Mouse (Mus musculus) adrenal gland (tissue): ENCODE results near the gene App.

Source experiments
- intact Hi-C: fragments of 180-260 bp; cut with DNase I; formaldehyde crosslinking; loops from one replicate; pipeline ENCODE4 v1.15.1; 2025

The App gene

DNA sequence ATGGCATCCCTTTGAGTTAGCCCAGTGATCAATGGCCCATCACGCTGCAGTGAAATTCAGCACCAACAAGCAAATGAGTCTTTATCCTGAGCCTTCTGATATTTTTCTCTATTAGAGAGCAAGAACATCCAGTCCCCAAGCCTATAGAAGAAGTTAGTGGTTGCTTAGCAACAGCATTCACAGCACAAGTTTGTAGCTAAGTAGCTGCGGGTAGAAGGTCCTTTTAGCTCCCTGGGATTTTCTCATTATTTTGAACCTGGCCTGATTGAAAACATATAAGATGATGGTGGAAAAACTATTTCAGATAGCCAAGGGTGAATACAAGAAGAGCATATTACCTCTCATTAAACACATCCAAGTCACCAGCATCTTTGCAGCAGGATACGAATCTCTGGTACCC is 256.8 kb downstream of the App start:
- intact Hi-C loops: no loop called here

DNA sequence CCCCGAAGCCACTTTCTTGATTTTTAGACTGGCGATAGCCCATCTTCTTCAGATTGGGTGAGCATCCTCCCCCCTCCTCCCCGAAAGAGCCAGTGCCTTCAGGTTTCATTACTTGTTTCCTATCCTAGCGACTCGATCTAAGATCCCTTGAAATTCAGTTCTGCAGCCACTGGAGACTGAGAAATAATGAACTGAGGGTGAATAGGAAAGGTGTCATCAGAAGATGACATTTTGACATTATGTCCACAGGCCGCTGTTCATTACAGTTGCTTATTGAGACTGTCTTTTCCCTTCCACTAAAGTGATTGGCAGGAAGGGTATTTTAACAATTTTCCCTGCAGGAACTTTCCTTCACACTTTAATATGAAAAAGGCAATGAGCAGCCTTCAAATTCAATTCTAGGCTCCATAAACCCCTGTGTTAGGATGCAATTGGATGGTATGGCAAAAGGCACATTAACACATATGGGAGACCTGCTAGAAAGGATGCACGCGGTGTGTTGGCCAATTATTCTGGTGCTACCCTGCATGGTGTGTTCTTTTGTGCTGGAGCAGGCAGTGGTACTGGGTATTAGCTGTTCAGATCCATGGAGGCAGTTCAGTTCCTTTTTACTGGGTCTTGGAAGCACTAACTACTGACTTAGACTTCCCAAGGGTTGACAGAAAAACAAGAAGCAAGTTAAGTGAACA is 261.9 kb downstream of the App start:
- intact Hi-C loops: no loop called here

GRCm38 (mm10) chr16:84902995-84903394 is 270.6 kb downstream of the App start:
- intact Hi-C loops: no loop called here
